Mouse (Mus musculus) liver, adult 2 months (tissue): ENCODE measurements around the gene Slc15a5. TPM values are rescaled to one million over a fixed set of nuclear protein-coding genes. Genes with fewer than 3 reads are reported as not detected.

Experiments
- DNase-seq: peaks from one replicate; pipeline ENCODE4 v3.0.0-alpha.2; 2011; ENCODE audit warnings: low read depth, low spot score; ENCODE audit errors: extremely low read depth
- H3K27ac ChIP-seq: fragments of 200-500 bp; replicated peaks from 2 replicates; pipeline ENCODE4 v1.5.1; 2012; ENCODE audit warnings: low read depth, mild to moderate bottlenecking, control low read depth, inconsistent platforms, low read length; ENCODE audit not compliant: insufficient read depth
- H3K27me3 ChIP-seq: fragments of 200-500 bp; 2 replicates; pipeline ENCODE4 v1.6.1; 2012; ENCODE audit warnings: mild to moderate bottlenecking, moderate library complexity, low read length, inconsistent platforms; ENCODE audit not compliant: control insufficient read depth, insufficient read depth
- H3K36me3 ChIP-seq: fragments of 200-500 bp; 2 replicates; pipeline ENCODE4 v1.6.1; 2012; ENCODE audit warnings: low read length, inconsistent platforms; ENCODE audit not compliant: control insufficient read depth, insufficient read depth
- H3K4me1 ChIP-seq: fragments of 200-500 bp; 2 replicates; pipeline ENCODE4 v1.6.1; 2011; ENCODE audit warnings: low read length; ENCODE audit not compliant: control insufficient read depth, insufficient read depth
- H3K4me3 ChIP-seq: fragments of 200-500 bp; 2 replicates; pipeline ENCODE4 v1.5.1; 2011; ENCODE audit warnings: low read depth, mild to moderate bottlenecking, control low read depth, low read length, moderate library complexity; ENCODE audit not compliant: insufficient read depth
- H3K79me2 ChIP-seq: fragments of 200-500 bp; 2 replicates; pipeline ENCODE4 v1.6.1; 2012; ENCODE audit warnings: inconsistent platforms, mild to moderate bottlenecking, low read length, moderate library complexity; ENCODE audit not compliant: control insufficient read depth, insufficient read depth
- H3K9ac ChIP-seq: fragments of 200-500 bp; 2 replicates; pipeline ENCODE4 v1.6.1; 2012; ENCODE audit warnings: low read depth, mild to moderate bottlenecking, control low read depth, inconsistent platforms, low read length
- CTCF ChIP-seq: fragments of 200-500 bp; IDR thresholded peaks from 2 replicates; pipeline ENCODE4 v1.5.1; 2011; ENCODE audit warnings: low read depth, low read length, control low read depth
- POLR2A ChIP-seq: fragments of 200-500 bp; IDR thresholded peaks from 2 replicates; pipeline ENCODE4 v1.6.1; 2011; ENCODE audit warnings: low read length, control low read depth; ENCODE audit not compliant: insufficient read depth; ENCODE audit errors: extremely low read depth
- WGBS: fragments of 180-500 bp; shearing (Covaris S2); methylation state at CpG from one replicate; pipeline ENCODE4 v1.1.7; 2018; 5-methylcytosine and 5-hydroxymethylcytosine counted together
- polyA plus RNA-seq: library from polyadenylated mRNA; depleted of rRNA; stranded (reverse); fragments of >200 nt; gene quantifications from 2 replicates; pipeline ENCODE4 v1.2.3, GENCODE M21; 2012
- total RNA-seq: library from RNA; depleted of rRNA; stranded (reverse); fragments of >200 nt; gene quantifications from 2 replicates; pipeline ENCODE4 v1.2.3, GENCODE M21; 2014

Gene Slc15a5
- total and polyA plus RNA-seq, 2 experiments: 1.0 to 1.1 TPM

DNA sequence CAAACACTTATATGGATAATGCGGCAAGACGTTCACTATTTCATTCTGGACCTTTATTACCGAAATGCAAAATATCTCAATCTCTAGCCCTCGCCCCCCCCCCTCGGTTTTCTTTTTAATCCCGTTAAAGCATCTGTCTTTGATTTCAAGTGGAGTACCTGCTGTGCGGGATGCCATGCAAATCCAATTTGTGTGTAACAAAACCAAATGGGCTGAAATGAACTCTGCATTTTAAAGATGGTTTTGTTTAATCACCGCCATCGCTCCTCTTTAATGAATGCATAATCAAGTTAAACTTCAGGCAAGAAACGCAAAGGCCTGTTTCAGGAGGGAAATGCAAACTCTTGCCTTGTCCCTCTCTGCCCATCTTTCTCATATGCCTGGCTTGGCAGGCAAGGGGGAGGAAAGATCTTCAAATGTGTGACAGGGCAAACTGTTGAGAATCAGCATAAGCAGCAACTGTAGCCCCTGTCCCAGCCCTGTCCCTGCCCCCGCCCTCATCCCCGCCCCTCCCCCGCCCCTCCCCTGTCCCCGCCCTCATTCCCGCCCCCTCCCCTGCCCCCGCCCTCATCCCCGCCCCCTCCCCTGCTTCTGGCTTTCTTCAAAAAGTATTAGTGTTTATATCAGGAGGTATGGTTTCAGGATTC, 122.8 kb downstream of the Slc15a5 start:
- no peak for DNase-seq
- no peaks in the 10 kb centered on the region for H3K79me2 ChIP-seq
- H3K9ac ChIP-seq: no peak overlapping the region
- TF ChIP-seq CTCF (no peak), POLR2A (no peak)
- no peaks in the 10 kb centered on the region for H3K27me3 ChIP-seq
- no peaks in the 10 kb centered on the region for H3K36me3 ChIP-seq
- no peaks in the 10 kb centered on the region for H3K4me1 ChIP-seq
- no peak overlapping the region for H3K27ac ChIP-seq
- 52% methylated on average over 17 of the region's 17 CpGs for WGBS
- H3K4me3 ChIP-seq: no peak overlapping the region

DNA sequence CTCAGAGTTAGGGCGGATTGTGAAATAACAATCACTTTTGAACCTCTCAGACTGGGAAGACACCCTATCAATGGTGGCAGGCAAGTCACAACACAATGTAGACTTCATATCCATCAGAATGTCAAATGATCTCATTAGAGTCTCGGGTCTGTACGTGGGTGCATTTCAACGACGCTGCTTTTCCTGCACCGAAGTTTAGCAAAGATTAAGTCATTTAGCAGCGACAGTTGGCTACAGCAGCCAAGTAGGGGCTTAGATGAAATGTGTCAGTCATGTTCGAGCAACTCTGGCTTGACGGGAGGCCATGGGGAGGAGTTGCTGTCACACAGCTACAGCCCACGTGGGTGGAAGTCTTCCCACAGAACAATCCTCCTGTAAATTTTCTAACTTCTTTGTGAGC, 133.2 kb downstream of the Slc15a5 start:
- Histone ChIP-seq H3K79me2 (no peaks in the 10 kb centered on the region), H3K36me3 (no peaks in the 10 kb centered on the region), H3K27me3 (no peaks in the 10 kb centered on the region), H3K4me3 (no peak overlapping the region), H3K9ac (no peak overlapping the region), H3K27ac (no peak overlapping the region), H3K4me1 (no peaks in the 10 kb centered on the region)
- 79% methylated on average over 10 of the region's 10 CpGs for WGBS
- no peak for DNase-seq
- no peak for TF ChIP-seq CTCF
- TF ChIP-seq POLR2A: no peak

DNA sequence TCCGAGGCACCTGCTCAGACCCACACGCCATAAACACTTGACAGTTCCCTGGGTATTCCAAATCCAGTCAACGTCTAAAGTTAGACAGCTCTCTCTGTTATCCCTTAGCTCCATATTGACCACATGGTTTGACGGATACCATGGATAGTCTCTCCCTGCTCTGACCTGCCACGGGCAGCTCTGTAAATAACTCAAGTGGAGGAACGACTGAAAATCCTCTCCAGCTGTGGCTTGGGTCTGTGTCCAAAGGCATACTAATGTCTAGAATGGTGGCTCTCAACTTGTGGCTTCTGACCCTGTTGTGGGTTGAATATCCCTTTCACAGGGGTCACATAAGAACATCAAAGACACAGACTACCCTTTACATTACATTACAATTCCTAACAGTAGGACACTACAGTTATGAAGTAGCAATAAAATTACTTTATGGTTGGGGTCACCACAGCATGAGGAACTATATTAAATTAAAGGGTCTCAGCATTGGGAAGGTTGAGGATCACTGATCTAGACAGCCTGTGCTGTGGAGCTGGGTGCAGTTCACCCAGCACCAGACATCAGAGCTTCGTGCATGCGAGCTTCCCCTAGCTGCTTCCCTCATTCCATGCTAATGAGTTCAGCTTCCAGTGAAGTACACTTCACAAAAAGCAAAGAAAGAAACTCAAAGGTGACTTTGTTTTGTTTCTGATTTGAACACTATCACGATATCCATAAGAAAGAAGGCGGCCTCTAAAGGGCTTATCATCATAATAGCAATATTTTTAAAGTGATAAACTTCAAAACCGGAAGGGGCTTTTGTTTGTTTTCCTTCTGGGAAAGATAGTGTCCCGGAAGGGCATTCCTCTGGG, 139.1 kb downstream of the Slc15a5 start:
- no peaks in the 10 kb centered on the region for H3K36me3 ChIP-seq
- TF ChIP-seq POLR2A (no peak), CTCF (no peak)
- WGBS: 45% methylated on average over 12 of the region's 12 CpGs
- no peaks in the 10 kb centered on the region for H3K4me1 ChIP-seq
- H3K9ac ChIP-seq: no peak overlapping the region
- DNase-seq: no peak
- no peaks in the 10 kb centered on the region for H3K27me3 ChIP-seq
- no peaks in the 10 kb centered on the region for H3K79me2 ChIP-seq
- no peak overlapping the region for H3K27ac ChIP-seq
- H3K4me3 ChIP-seq: no peak overlapping the region

DNA sequence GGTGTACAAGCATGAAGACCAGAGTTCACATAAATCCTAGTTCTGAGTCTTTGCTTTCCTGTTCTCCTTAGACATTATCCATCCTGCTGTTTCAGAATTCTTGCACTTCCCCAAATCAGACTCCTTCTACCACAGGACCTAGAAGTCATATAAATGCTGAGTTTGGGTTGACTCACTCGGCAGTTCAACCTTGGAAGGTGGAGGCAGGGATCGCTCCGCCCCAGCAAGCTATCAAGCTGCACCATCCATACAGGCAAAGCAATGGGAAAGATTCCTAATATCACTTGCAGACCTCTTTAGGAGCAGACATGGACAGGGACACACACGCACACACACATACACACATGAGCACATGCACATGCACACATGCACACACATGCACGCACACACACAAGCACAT, 142.2 kb downstream of the Slc15a5 start:
- Histone ChIP-seq H3K4me3 (no peak overlapping the region), H3K9ac (no peak overlapping the region), H3K27me3 (no peaks in the 10 kb centered on the region), H3K4me1 (no peaks in the 10 kb centered on the region), H3K79me2 (no peaks in the 10 kb centered on the region), H3K27ac (no peak overlapping the region), H3K36me3 (no peaks in the 10 kb centered on the region)
- no peak for DNase-seq
- 87% methylated on average over 5 of the region's 5 CpGs for WGBS
- TF ChIP-seq POLR2A: no peak
- no peak for TF ChIP-seq CTCF

DNA sequence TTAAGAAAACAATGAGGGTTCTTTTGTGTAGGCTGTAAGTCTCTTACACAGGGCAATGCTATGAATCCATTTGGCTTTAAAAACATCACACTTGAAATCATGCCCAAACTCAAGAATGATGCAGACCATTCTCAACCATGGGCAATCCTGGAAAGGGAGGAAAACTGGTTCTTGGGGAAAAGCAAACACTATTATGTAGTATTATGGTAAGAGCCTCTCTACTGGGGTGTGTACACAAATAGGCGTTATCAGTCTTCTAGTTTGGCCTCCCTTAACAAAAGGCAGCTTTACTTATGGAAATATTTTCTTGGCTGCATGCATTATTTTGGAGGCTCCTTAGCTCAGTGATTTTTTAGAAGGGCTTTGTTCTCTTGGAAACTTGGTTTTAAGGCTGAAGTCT, 143.4 kb downstream of the Slc15a5 start:
- Histone ChIP-seq H3K4me3 (no peak overlapping the region), H3K9ac (no peak overlapping the region), H3K4me1 (no peaks in the 10 kb centered on the region), H3K36me3 (no peaks in the 10 kb centered on the region), H3K27ac (no peak overlapping the region), H3K79me2 (no peaks in the 10 kb centered on the region), H3K27me3 (no peaks in the 10 kb centered on the region)
- TF ChIP-seq POLR2A: no peak
- TF ChIP-seq CTCF: no peak
- DNase-seq: no peak
- WGBS: 84% methylated on average over 1 of the region's 1 CpGs

DNA sequence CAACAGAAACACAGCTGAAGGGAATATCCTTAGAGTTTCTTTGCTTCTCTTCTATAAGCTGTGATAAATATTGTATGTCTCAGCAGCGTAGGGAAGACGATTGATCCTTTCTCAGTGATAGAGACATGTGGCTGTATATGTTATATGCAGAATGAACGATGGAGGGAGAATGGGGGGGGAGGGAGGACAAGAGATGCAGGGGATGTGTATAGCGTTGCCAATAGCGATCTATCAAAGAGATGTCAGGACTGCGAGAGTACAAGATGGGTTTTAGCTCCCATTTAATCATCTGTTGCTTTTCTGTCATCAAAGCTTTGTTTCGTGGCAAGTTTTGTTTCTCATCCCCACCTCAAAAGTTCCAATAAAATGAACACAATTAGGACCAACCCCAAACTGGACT, 143.9 kb downstream of the Slc15a5 start:
- WGBS: 90% methylated on average over 7 of the region's 7 CpGs
- no peak overlapping the region for H3K9ac ChIP-seq
- no peaks in the 10 kb centered on the region for H3K27me3 ChIP-seq
- TF ChIP-seq POLR2A: no peak
- no peak for TF ChIP-seq CTCF
- H3K4me3 ChIP-seq: no peak overlapping the region
- H3K36me3 ChIP-seq: no peaks in the 10 kb centered on the region
- no peak overlapping the region for H3K27ac ChIP-seq
- no peaks in the 10 kb centered on the region for H3K79me2 ChIP-seq
- no peak for DNase-seq
- no peaks in the 10 kb centered on the region for H3K4me1 ChIP-seq
